Mouse (Mus musculus) kidney, adult 18-20 months (tissue): Measurements from ENCODE around the gene Gulp1.

Source experiments
- DNase-seq: peaks from one replicate; pipeline ENCODE4 v3.0.0; 2021

Gulp1 gene

GRCm38 (mm10) chr1:44741256-44741655 lies 189.9 kb downstream of the Gulp1 start:
- DNase-seq = no peak

DNA sequence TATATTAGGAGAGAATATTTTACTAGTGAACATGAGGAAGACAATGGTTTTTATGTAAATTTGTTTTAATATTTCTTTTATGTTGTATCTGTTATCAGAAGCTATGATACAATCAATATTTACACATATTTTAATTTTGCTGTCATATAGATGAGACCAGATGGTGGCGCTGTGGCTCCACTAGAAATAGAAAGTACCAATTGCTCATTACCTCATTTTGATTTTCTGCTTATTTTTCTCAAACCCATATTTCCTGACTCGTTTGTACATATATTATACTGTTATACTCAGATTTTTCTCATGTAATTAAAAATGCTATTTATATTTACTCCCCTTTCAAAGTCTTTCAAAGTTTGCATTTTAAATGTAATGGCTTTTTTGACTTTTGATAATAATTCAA lies 194.4 kb downstream of the Gulp1 start:
- DNase-seq = peak; percentile 19

GRCm38 (mm10) chr1:44750731-44751730 lies 199.7 kb downstream of the Gulp1 start:
- no peak for DNase-seq

- DNase-seq = no peak
These were observed 226.9 kb downstream of the Gulp1 start for GRCm38 (mm10) chr1:44778251-44778650.

DNA sequence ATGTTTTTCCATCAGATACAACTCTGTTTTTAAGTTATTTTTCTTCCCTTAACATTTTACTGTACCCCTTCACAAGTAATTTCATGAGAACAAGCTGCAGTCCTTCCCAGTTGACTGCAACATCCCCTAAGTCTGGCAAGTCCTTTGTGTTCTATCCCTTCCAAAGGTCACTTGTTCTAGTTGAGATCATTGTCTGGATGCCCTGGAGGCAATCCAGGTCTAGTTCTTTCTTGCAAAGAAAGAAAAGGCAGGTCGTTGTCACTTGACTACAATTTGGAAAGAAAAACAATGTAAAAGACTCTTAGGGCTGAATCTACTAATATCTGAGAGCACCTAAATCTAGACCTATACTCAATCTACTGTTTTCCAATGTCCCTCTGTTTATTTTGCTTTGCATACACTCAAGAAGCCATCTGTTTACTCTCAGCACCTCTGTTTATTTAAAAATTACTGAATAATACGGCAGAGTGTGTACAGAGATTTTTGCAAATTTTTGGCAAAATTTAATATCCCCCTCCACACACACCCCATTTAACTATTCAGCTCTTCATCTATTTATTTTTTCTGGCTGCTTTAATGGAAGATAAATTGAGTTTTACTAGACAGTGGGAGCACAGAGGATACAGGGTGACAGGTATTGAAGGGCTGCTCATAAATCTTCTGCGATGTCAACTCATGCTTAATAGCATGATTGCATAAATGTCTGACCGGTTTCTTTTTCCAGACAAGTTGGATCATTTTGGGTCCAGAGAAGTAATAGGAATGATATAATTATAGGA lies 252.5 kb downstream of the Gulp1 start:
- no peak for DNase-seq

- no peak for DNase-seq
These were observed 255.1 kb downstream of the Gulp1 start for GRCm38 (mm10) chr1:44806368-44806767.

DNA sequence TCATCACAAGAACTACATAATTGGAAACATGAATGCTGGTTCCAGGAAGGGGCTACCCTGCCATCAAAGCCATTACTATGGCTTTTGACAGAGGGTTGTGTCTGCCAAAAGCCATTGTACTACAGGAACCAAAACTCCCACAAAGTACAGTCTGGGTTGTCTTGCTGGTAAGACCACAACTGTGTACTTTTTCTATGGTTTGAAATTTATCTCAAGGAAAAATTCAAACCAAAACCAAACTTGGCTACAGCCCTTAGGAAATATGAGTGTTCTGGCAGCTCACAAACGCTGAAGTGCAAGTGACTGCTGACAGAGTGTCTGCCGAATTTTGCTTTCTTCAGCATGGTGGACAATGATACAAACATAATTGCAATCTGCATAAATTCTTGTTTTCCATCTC lies 259.0 kb downstream of the Gulp1 start:
- no peak for DNase-seq

GRCm38 (mm10) chr1:44833934-44834333 lies 282.6 kb downstream of the Gulp1 start:
- no peak for DNase-seq
